Mouse (Mus musculus): ENCODE measurements at regions not wholly inside any gene's neighbourhood (a gene's known extent, or its start where the extent isn't known, plus 50 kb on each side); places are given as distances from the start of the nearest gene placed in this dataset.

GRCm38 (mm10) chr11:44285961-44286360 lies 113.9 kb upstream of the Il12b start:
- 68% methylated on average over 2 of the region's 2 CpGs for WGBS
- no peak overlapping the region for H3K4me3 ChIP-seq
- no peaks in the 10 kb centered on the region for H3K36me3 ChIP-seq
- no peaks in the 10 kb centered on the region for H3K4me1 ChIP-seq
- H3K9me3 ChIP-seq: no peaks in the 10 kb centered on the region
- no peak for DNase-seq (ENCODE audit: low spot score)
- H3K27ac ChIP-seq: no peak overlapping the region
- H3K27me3 ChIP-seq (ENCODE audit: insufficient read depth, poor library complexity, severe bottlenecking): no peaks in the 10 kb centered on the region

GRCm38 (mm10) chr11:44288825-44289224 lies 111.0 kb upstream of the Il12b start:
- Histone ChIP-seq H3K27me3 (ENCODE audit: insufficient read depth, poor library complexity, severe bottlenecking) (no peaks in the 10 kb centered on the region), H3K27ac (no peak overlapping the region), H3K4me1 (no peaks in the 10 kb centered on the region), H3K9me3 (no peaks in the 10 kb centered on the region), H3K36me3 (no peaks in the 10 kb centered on the region), H3K4me3 (no peak overlapping the region)
- 73% methylated on average over 1 of the region's 1 CpGs for WGBS
- no peak for DNase-seq (ENCODE audit: low spot score)

DNA sequence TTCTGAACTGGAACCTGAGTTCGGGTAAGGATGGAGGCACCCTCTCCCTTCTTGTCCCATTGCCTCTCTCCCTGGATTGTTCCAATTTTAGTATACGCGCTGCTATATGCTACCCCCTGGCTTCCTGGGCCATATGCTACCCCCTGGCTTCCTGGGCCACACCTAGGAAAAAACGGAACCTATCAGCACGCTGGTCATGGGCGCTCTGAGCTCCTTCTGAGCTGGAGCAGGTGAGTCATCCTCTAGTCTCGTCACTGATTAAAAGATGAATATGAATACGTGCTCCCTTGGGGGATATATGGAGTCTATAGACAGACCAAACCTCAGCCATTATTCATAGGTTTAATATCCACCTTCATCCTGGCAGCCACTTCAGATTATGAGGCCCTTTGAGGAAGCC lies 96.1 kb upstream of the Il12b start:
- Histone ChIP-seq H3K9me3 (no peaks in the 10 kb centered on the region), H3K4me1 (no peaks in the 10 kb centered on the region), H3K4me3 (no peak overlapping the region), H3K36me3 (no peaks in the 10 kb centered on the region), H3K27ac (no peak overlapping the region), H3K27me3 (ENCODE audit: insufficient read depth, poor library complexity, severe bottlenecking) (no peaks in the 10 kb centered on the region)
- DNase-seq (ENCODE audit: low spot score): no peak
- 74% methylated on average over 8 of the region's 8 CpGs for WGBS

DNA sequence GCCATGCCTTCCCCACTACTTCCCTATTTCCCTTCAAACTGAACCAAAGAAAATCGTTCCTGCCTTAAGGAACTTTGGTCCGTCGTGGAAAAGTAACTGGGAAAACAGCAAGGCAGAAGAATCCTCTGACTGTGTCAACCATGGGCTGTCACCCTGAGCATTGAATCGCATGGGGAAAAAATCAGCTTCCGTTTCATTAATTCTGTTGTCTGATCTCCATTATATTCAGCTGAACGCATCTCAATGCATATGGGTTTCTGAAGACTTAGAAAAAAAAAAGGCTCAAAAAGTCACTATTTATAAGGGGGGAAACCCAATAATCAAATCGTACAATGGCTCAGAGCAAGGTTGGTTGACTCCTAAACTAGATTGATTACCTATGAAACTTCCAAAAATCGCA lies 83.8 kb upstream of the Il12b start:
- H3K27me3 ChIP-seq (ENCODE audit: insufficient read depth, poor library complexity, severe bottlenecking): no peaks in the 10 kb centered on the region
- no peak for DNase-seq (ENCODE audit: low spot score)
- no peak overlapping the region for H3K4me3 ChIP-seq
- H3K36me3 ChIP-seq: no peaks in the 10 kb centered on the region
- H3K9me3 ChIP-seq: no peaks in the 10 kb centered on the region
- no peak overlapping the region for H3K27ac ChIP-seq
- WGBS: 78% methylated on average over 8 of the region's 8 CpGs
- H3K4me1 ChIP-seq: no peaks in the 10 kb centered on the region

DNA sequence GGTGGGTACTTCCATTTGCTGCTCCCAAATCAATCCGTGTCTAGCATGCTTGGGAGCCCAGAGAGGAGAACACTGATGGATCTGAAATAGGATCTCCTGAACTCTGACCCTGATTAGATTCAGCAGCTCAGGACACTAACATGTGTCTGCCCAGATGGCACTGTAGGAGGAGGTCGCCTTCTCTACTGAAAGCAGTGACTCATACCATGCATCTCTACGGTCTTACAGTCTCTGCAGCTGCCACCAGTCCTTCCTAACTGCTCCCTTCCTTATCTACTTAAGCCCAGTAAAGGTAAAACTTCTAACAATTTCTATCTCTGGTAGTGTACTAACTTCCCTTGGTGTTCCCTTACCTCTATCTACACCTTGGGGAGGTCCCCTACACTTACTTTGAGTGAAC lies 80.7 kb upstream of the Il12b start:
- no peaks in the 10 kb centered on the region for H3K27me3 ChIP-seq (ENCODE audit: insufficient read depth, poor library complexity, severe bottlenecking)
- no peaks in the 10 kb centered on the region for H3K4me1 ChIP-seq
- WGBS: 81% methylated on average over 3 of the region's 3 CpGs
- no peak overlapping the region for H3K4me3 ChIP-seq
- H3K27ac ChIP-seq: no peak overlapping the region
- DNase-seq (ENCODE audit: low spot score): no peak
- H3K36me3 ChIP-seq: no peaks in the 10 kb centered on the region
- no peaks in the 10 kb centered on the region for H3K9me3 ChIP-seq

DNA sequence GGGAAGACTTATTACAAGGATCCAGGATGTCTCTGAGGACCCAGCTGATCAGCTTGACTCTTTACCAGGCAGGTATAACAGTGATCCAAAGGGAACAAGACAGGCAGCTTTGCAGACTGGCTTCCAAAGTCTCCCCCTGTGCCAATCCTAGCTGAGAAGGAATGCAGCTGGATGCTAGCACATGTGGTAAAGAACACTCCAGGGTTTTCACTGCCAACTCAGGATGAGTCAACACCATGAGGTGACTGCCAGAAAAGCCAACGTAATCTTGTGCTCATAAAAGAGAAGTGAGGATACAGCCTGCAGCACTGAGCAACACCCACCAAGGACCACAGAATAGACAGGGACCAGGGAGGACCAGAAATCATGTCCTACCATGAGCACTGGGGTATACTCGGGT lies 76.5 kb upstream of the Il12b start:
- no peaks in the 10 kb centered on the region for H3K9me3 ChIP-seq

GRCm38 (mm10) chr11:44325066-44325465 lies 74.8 kb upstream of the Il12b start:
- WGBS: 90% methylated on average over 4 of the region's 4 CpGs
- no peak for DNase-seq (ENCODE audit: low spot score)
- Histone ChIP-seq H3K27ac (no peak overlapping the region), H3K4me3 (no peak overlapping the region), H3K9me3 (no peaks in the 10 kb centered on the region), H3K27me3 (ENCODE audit: insufficient read depth, poor library complexity, severe bottlenecking) (peaks cover 5% of the 10 kb centered on the region; the same call in 1 of the 2 replicates), H3K4me1 (no peaks in the 10 kb centered on the region), H3K36me3 (no peaks in the 10 kb centered on the region)

More for the DNA sequence above, 76.5 kb upstream of the Il12b start:
- H3K27me3 ChIP-seq (ENCODE audit: insufficient read depth, poor library complexity, severe bottlenecking): no peaks in the 10 kb centered on the region
- no peak overlapping the region for H3K4me3 ChIP-seq
- H3K27ac ChIP-seq: no peak overlapping the region
- no peak for DNase-seq (ENCODE audit: low spot score)
- no peaks in the 10 kb centered on the region for H3K4me1 ChIP-seq
- WGBS: 74% methylated on average over 2 of the region's 2 CpGs
- H3K36me3 ChIP-seq: no peaks in the 10 kb centered on the region

DNA sequence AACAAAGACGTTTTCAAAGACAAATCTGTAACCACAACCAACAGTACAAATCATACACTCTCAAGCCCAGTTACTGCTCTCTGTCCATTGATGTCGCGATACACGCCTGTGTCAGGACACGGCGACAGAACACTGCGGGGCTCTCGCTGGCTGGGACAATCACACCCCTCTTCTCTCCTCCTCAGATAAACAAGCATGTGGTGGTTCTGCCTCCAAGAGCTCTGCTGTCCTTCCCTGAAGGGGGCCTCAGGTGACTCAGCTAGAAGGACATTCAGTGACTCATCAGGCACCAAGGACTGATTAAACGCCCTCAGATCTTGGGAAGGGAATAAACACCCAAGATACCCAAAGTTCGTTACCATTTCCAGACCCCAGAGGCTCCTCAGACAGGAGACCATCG lies 74.3 kb upstream of the Il12b start:
- Histone ChIP-seq H3K27me3 (ENCODE audit: insufficient read depth, poor library complexity, severe bottlenecking) (peaks cover 10% of the 10 kb centered on the region; the same call in 1 of the 2 replicates), H3K27ac (no peak overlapping the region), H3K4me3 (no peak overlapping the region), H3K9me3 (no peaks in the 10 kb centered on the region), H3K4me1 (no peaks in the 10 kb centered on the region), H3K36me3 (no peaks in the 10 kb centered on the region)
- DNase-seq (ENCODE audit: low spot score): no peak
- 77% methylated on average over 11 of the region's 11 CpGs for WGBS

- DNase-seq (ENCODE audit: low spot score): no peak
- Histone ChIP-seq H3K4me3 (no peak overlapping the region), H3K27me3 (ENCODE audit: insufficient read depth, poor library complexity, severe bottlenecking) (peaks cover 13% of the 10 kb centered on the region; the same call in 1 of the 2 replicates), H3K9me3 (no peaks in the 10 kb centered on the region), H3K4me1 (no peaks in the 10 kb centered on the region), H3K36me3 (no peaks in the 10 kb centered on the region), H3K27ac (no peak overlapping the region)
- WGBS: 75% methylated on average over 4 of the region's 4 CpGs
Observed at GRCm38 (mm10) chr11:44329503-44329902, 70.4 kb upstream of the Il12b start.

GRCm38 (mm10) chr11:44330438-44330837 lies 69.4 kb upstream of the Il12b start:
- H3K27ac ChIP-seq: no peak overlapping the region

GRCm38 (mm10) chr11:44330851-44331773 lies 68.8 kb upstream of the Il12b start:
- Histone ChIP-seq H3K36me3 (no peaks in the 10 kb centered on the region), H3K9me3 (no peaks in the 10 kb centered on the region), H3K4me1 (no peaks in the 10 kb centered on the region), H3K4me3 (no peak overlapping the region), H3K27ac (no peak overlapping the region), H3K27me3 (ENCODE audit: insufficient read depth, poor library complexity, severe bottlenecking) (peaks cover 13% of the 10 kb centered on the region; the same call in 1 of the 2 replicates)
- WGBS: 36% methylated on average over 15 of the region's 15 CpGs
- no peak for DNase-seq (ENCODE audit: low spot score)

More at GRCm38 (mm10) chr11:44330438-44330837, 69.4 kb upstream of the Il12b start:
- H3K27me3 ChIP-seq (ENCODE audit: insufficient read depth, poor library complexity, severe bottlenecking): peaks cover 13% of the 10 kb centered on the region; the same call in 1 of the 2 replicates
- H3K4me3 ChIP-seq: no peak overlapping the region
- WGBS: 78% methylated on average over 6 of the region's 6 CpGs
- no peak for DNase-seq (ENCODE audit: low spot score)
- H3K9me3 ChIP-seq: no peaks in the 10 kb centered on the region
- no peaks in the 10 kb centered on the region for H3K36me3 ChIP-seq
- no peaks in the 10 kb centered on the region for H3K4me1 ChIP-seq

DNA sequence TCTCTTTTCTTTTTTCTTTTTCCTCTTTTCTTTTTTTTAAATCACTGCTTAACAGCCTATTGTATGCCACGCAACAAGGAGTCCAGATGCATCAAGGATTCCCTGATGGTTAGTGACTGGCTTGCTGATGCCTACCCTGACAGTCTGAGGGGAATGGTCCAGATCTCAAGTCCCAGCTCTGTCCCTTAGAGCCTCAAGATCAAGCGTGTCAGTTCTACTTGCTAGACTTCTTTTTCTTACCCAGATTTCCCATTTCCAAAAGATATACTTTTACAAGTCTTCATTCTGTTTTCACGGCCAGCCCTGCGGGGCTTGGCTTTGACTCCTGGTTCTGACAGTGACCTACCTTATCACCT lies 68.1 kb upstream of the Il12b start:
- DNase-seq (ENCODE audit: low spot score): no peak
- peaks cover 13% of the 10 kb centered on the region; the same call in 1 of the 2 replicates for H3K27me3 ChIP-seq (ENCODE audit: insufficient read depth, poor library complexity, severe bottlenecking)
- no peaks in the 10 kb centered on the region for H3K9me3 ChIP-seq
- no peaks in the 10 kb centered on the region for H3K4me1 ChIP-seq
- 53% methylated on average over 4 of the region's 4 CpGs for WGBS
- no peak overlapping the region for H3K4me3 ChIP-seq
- no peak overlapping the region for H3K27ac ChIP-seq
- no peaks in the 10 kb centered on the region for H3K36me3 ChIP-seq

DNA sequence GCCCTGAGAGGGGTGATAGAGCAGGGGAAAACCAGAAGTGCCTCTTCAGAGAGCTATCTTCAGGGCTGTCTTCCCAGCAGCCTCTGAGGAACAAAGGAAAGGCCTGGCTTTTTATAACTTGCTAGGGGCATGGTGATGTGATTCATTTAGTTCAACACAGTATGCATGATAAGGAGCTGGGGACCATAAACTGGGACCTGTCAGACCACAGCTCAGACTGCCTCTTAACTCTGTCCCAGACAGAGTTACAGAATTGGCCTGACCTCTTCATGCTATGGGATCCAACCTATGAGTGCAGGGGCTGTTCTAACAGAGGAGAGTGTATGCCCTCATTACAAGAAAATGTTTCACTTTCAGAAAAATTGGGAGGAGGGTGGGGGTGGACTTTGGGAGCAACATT lies 59.3 kb upstream of the Il12b start:
- peaks cover 11% of the 10 kb centered on the region for H3K4me1 ChIP-seq
- peak overlapping the region; percentile 56 for H3K27ac ChIP-seq
- H3K36me3 ChIP-seq: no peaks in the 10 kb centered on the region
- no peak overlapping the region for H3K4me3 ChIP-seq
- DNase-seq (ENCODE audit: low spot score): no peak
- H3K9me3 ChIP-seq: no peaks in the 10 kb centered on the region
- H3K27me3 ChIP-seq (ENCODE audit: insufficient read depth, poor library complexity, severe bottlenecking): no peaks in the 10 kb centered on the region

DNA sequence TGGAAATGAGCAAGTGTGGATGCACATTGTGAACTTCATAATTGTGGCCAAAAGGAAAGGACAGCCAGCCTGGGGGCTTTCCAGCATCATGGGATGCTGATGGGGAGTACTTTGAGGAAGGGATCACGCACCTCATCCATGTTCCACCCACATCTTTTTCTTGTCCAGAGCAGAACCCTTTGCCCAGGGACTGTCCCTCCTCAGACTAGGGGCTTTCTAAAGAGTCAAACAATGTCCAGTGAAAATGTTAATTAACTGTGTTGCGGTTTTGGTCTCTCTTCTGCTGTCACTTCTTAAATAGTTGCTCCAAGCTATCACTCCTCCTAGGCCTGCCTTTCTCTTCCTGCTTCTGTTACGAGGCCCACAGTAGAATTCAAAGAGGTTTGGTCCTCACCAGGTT lies 51.6 kb upstream of the Il12b start:
- no peak for DNase-seq (ENCODE audit: low spot score)
- WGBS: 70% methylated on average over 3 of the region's 3 CpGs
- Histone ChIP-seq H3K9me3 (no peaks in the 10 kb centered on the region), H3K27ac (no peak overlapping the region), H3K4me1 (no peaks in the 10 kb centered on the region), H3K27me3 (ENCODE audit: insufficient read depth, poor library complexity, severe bottlenecking) (no peaks in the 10 kb centered on the region), H3K36me3 (no peaks in the 10 kb centered on the region), H3K4me3 (no peak overlapping the region)
